Mouse (Mus musculus) C2C12 (cell line): Measurements from ENCODE around the gene Prkar2b. TPM values are rescaled to one million over a fixed set of nuclear protein-coding genes. Genes with fewer than 3 reads are reported as not detected.

Experiments used
- H3K27me3 ChIP-seq: one replicate; pipeline ENCODE4 v1.6.1; 2011; ENCODE audit not compliant: control insufficient read depth, insufficient read depth, insufficient read length
- H3K36me3 ChIP-seq: one replicate; pipeline ENCODE4 v1.6.1; 2011; ENCODE audit not compliant: control insufficient read depth, insufficient read depth
- H3K4me3 ChIP-seq: one replicate; pipeline ENCODE4 v1.5.1; 2011; ENCODE audit warnings: mild to moderate bottlenecking, control low read depth; ENCODE audit not compliant: poor library complexity, insufficient read depth, severe bottlenecking
- H3K79me2 ChIP-seq: one replicate; pipeline ENCODE4 v1.6.1; 2011; ENCODE audit not compliant: control insufficient read depth, insufficient read depth
- H3K79me3 ChIP-seq: one replicate; pipeline ENCODE4 v1.6.1; 2011; ENCODE audit warnings: low read depth, control low read depth
- H3ac ChIP-seq: one replicate; pipeline ENCODE3; 2011; ENCODE audit warnings: low read depth; ENCODE audit not compliant: control insufficient read depth, insufficient read length
- CEBPB ChIP-seq: IDR thresholded peaks from one replicate; pipeline ENCODE4 v1.6.1; 2011; ENCODE audit warnings: low read depth, mild to moderate bottlenecking, control low read depth, moderate library complexity
- CTCF ChIP-seq: IDR thresholded peaks from one replicate; pipeline ENCODE4 v1.5.1; 2011; ENCODE audit not compliant: control insufficient read depth, insufficient read depth, insufficient read length
- FOSL1 ChIP-seq: IDR thresholded peaks from one replicate; pipeline ENCODE4 v1.8.0; 2011; ENCODE audit warnings: mild to moderate bottlenecking, low read length; ENCODE audit not compliant: poor library complexity, insufficient read depth, severe bottlenecking
- MAX ChIP-seq: IDR thresholded peaks from one replicate; pipeline ENCODE4 v1.6.1; 2011; ENCODE audit warnings: mild to moderate bottlenecking, control low read depth
- MYOD1 ChIP-seq: IDR thresholded peaks from one replicate; pipeline ENCODE4 v1.6.1; 2011; ENCODE audit warnings: low read depth; ENCODE audit not compliant: control insufficient read depth, insufficient read length
- MYOG ChIP-seq: IDR thresholded peaks from one replicate; pipeline ENCODE4 v1.6.1; 2011; ENCODE audit not compliant: control insufficient read depth, insufficient read length; ENCODE audit errors: extremely low read depth
- USF1 ChIP-seq: IDR thresholded peaks from one replicate; pipeline ENCODE4 v1.6.1; 2011; ENCODE audit warnings: low read depth, mild to moderate bottlenecking, control low read depth, moderate library complexity
- polyA plus RNA-seq: library from polyadenylated mRNA; unstranded; fragments of >200 nt; fragmentation: generic; extraction: Trizol; gene quantifications from one replicate; pipeline ENCODE4 v1.2.1, GENCODE M21; 2012; ENCODE audit warnings: missing spikeins

Gene Prkar2b
- polyA plus RNA-seq, 1 experiment = 33.1 TPM

DNA sequence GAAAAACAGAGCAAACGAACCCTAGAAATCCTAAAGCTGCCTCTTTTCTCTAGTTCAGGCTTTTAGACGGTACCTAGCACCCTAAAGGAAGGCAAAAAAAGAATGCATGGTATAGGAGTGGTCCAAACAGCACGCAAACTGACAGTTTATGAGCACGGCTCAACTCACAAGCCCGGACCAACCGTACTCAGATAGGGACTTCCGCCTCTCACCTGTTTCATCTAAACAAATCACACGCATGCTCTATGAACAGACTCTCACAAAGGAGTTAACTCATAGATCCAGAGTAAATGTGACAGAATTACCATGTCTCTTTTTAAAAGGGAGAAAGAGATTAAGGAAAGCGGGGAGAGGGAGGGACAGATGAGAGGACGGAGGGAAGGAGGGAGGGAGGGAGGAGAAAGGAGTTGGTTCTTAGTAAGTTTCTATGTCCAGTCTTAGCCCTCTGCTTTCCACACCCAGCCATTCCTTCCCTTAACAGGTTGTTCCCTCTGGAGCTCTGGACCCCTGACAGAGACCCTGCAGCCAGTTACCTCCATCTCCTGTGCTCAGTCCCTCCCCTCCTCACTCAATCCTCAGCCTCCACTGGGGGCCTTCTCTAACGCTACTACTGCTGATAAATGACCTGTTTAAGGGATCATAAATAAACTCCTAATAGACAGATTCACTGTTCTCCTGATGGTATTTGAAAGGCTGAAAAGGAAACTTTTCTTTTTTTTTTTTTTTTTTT lies 7.3 kb downstream of the Prkar2b start:
- no peak for TF ChIP-seq MYOD1
- no peak for TF ChIP-seq CTCF
- no peak for TF ChIP-seq MAX
- no peak for TF ChIP-seq FOSL1
- no peak for TF ChIP-seq MYOG
- no peak for TF ChIP-seq USF1
- TF ChIP-seq CEBPB = no peak
- Histone ChIP-seq H3ac (no peak overlapping the region), H3K79me2 (peaks cover 97% of the 10 kb centered on the region), H3K27me3 (no peaks in the 10 kb centered on the region), H3K79me3 (peaks cover 42% of the 10 kb centered on the region), H3K36me3 (no peaks in the 10 kb centered on the region), H3K4me3 (no peak overlapping the region)

DNA sequence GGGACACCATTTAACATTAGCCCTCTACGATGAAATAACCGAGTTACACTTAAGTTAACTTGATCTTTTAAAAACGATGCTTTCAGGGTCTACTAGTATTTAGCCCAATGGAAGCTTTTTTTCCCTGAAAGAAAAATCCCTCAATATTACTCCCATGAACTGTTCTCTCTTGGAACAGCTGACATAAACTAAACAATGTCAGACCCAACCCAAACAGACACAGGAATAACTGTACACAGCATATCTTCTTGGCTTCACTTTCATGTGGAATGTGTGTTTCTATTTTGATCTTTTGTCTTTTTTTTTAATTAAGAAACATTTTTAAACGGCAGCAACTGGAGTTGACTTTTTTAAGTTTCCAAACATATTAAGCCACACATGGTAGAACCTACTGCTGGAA lies 8.2 kb downstream of the Prkar2b start:
- Histone ChIP-seq H3ac (no peak overlapping the region), H3K79me3 (peaks cover 49% of the 10 kb centered on the region), H3K36me3 (no peaks in the 10 kb centered on the region), H3K27me3 (no peaks in the 10 kb centered on the region), H3K79me2 (peaks cover 98% of the 10 kb centered on the region), H3K4me3 (no peak overlapping the region)
- no peak for TF ChIP-seq MYOD1
- no peak for TF ChIP-seq FOSL1
- TF ChIP-seq CTCF = no peak
- no peak for TF ChIP-seq MAX
- no peak for TF ChIP-seq MYOG
- no peak for TF ChIP-seq USF1
- no peak for TF ChIP-seq CEBPB

DNA sequence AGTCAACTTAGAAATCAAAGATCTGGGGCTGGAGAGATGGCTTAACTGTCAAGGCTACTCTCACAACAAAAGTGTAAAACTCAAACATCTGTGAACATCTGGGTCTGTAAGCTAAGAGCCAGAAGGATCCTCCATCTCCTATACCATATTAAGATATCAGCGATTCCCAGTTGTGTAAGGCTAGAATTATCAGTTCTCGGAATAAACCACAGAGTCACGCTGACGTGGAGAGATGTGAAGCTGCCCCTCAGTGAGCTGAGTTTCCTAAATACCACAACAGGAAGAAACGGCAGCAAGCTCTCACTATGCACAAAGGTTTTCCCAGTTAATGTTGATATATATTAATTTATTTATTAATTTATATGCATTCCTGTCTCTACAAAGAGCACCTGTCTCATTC lies 10.9 kb downstream of the Prkar2b start:
- no peaks in the 10 kb centered on the region for H3K36me3 ChIP-seq
- no peak for TF ChIP-seq CEBPB
- no peak for TF ChIP-seq FOSL1
- TF ChIP-seq MYOD1 = no peak
- no peak for TF ChIP-seq MYOG
- TF ChIP-seq USF1 = no peak
- TF ChIP-seq CTCF = no peak
- TF ChIP-seq MAX = no peak
- no peak overlapping the region for H3K4me3 ChIP-seq
- H3K79me3 ChIP-seq = peaks cover 38% of the 10 kb centered on the region
- no peaks in the 10 kb centered on the region for H3K27me3 ChIP-seq
- peaks cover 98% of the 10 kb centered on the region for H3K79me2 ChIP-seq
- H3ac ChIP-seq = no peak overlapping the region

DNA sequence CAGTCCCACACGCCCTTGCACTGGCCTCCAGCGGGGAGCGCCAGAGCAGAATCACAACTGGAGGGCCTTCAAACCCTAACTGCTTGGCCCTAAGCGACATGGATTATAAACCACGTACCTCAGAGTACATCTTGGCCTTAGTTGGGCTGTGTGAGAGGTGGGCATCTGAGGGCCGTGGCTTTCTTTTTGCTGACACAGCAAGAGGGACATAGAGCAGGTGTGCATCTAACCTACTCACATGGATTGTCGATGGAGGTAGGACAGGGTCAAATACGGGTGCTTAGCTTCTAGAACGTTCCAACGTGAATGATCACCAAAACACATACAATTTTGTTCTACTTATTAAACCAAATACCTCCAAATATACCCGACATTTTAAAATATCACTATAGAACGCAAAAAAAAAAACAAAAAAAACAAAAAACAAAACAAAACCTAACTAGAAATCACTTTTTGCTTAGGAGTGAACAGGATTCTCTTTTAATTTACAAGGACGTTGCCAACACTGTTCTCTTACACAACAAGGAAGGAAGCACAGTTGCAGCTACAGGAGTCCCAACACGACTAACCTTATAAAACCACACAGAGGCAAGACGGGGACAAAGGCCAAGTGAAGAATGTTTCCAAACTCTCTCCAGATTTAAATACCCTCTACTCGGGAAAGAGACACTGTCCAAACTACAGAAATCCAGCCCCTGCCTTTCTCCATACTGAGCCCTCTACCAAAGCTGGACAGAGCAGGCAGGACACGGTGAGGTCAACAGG lies 15.3 kb downstream of the Prkar2b start:
- Histone ChIP-seq H3K36me3 (no peaks in the 10 kb centered on the region), H3K27me3 (no peaks in the 10 kb centered on the region), H3K79me3 (peaks cover 45% of the 10 kb centered on the region), H3ac (no peak overlapping the region), H3K4me3 (no peak overlapping the region), H3K79me2 (peaks cover 97% of the 10 kb centered on the region)
- TF ChIP-seq CTCF = no peak

DNA sequence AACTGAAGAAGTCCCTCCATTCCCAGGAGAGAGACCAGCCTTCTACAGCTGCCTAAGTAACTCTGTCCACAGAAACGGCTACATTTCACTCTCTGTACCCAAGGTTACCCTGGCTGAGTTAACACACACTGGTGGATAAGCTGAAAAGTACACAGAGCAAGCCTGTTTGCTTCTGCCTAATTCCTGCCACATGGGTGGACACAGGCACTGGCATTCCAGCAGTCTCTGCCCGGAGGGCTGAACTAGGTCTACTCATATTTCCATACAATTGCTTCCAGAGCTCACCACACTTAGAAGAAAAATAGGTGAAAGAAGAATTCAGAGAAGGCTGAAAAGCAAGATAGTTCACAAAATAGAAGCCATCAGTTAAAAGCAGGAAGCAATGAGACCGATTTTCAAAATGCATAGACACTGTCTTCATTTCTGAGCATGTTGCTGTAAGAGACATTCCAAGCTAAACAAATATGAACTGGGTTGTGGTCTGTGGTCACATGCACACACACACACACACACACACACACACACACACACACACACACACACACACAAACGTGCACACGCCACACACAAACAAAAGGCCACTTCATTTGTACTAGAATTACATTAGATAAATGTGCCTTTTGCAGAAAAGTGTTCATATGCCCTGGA lies 16.5 kb downstream of the Prkar2b start:
- peaks cover 45% of the 10 kb centered on the region for H3K79me3 ChIP-seq
- TF ChIP-seq MYOD1 (no peak), USF1 (peak; percentile 43)

DNA sequence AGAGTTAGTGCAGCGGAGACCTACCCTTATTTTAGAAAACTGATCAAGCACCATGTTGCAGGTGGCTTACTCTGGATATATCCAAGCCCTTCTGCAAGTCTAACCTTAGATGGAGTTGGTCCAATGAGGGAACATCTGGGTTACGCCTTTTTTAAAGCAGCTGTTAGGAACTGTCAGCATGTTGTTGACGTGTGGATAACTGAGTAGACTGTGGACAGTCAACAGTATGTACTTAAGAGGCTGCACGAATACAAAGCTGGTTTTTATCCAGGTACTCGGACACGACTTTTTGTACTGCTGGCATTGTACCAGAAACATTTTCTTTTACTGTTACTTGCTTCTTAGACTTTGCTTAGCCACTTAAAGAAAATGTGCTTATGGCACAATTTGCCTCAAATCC lies 27.6 kb downstream of the Prkar2b start:
- peaks cover 7% of the 10 kb centered on the region for H3K36me3 ChIP-seq
- TF ChIP-seq MYOD1 (peak; percentile 58), CTCF (no peak)

More for the DNA sequence above, 16.5 kb downstream of the Prkar2b start:
- H3ac ChIP-seq = no peak overlapping the region
- H3K4me3 ChIP-seq = no peak overlapping the region
- H3K27me3 ChIP-seq = no peaks in the 10 kb centered on the region
- no peaks in the 10 kb centered on the region for H3K36me3 ChIP-seq
- peaks cover 96% of the 10 kb centered on the region for H3K79me2 ChIP-seq

More for the DNA sequence above, 27.6 kb downstream of the Prkar2b start:
- Histone ChIP-seq H3ac (no peak overlapping the region), H3K79me2 (peaks cover 30% of the 10 kb centered on the region), H3K4me3 (no peak overlapping the region), H3K79me3 (peaks cover 4% of the 10 kb centered on the region), H3K27me3 (no peaks in the 10 kb centered on the region)
